In the genomic region with DNA sequence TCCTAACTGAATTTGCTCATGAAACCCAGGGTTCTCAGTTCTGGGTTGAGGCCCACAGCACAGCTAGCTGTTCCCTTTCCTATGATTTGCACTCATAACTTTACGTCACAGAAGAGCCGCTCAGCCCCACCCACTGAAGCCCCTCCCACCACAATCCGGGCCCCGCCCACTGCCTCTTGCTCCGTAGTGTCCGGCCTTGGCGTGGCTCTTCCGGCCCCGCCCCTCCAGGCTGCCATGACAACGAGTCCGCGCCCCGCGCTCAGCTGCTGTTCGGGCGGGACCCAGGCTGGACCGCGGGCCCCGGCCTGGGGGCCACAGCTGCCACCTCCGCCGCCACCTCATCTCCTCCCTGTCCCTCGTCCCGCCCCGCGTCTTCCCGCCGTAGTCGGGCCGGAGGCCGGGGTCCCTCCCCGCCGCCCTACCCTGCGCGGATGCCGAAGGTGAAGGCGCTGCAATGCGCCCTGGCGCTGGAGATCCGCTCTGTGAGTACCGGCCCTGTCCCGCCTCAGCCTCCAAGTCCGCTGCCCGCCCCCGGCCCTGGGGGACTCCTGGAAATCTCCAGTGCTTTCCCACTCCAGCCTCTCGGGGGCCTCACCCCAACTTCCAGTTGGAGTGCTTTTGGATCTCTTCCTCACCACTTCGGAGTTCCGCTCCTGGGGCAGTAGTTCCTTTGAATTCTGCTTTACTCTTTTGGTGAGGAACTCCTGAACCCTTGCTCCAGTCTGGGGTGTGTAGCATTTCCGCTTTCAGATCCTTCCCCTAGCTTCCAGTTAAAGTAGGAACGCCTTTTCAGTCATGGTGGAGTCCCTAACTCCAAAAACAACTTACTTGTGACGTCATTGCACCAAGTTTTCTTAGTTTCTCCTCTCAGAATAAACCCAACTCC, we compare ENCODE assay signal across 7 mouse cellular contexts. TPM values are rescaled to one million over a fixed set of nuclear protein-coding genes. Genes with fewer than 3 reads are reported as not detected.
DNase-seq lines count a peak whose midpoint lies in the region; ATAC-seq and TF ChIP-seq lines count a peak whose summit lies in the region.

A gene (plus strand): TSS at position 209 of the 886 bp plus-strand sequence.

- H3K4me1 ChIP-seq in embryonic facial prominence, embryonic 13.5 days, result peaks cover 11% of the 10 kb centered on the region
- H3K4me1 ChIP-seq in kidney, adult 2 months (ENCODE audit: control insufficient read depth, insufficient read depth, low read length), result peaks cover 7% of the 10 kb centered on the region; the same call in 1 of the 2 replicates
- peaks cover 8% of the 10 kb centered on the region for H3K4me1 ChIP-seq in limb, embryonic 12.5 days (replicated peaks)
- H3K4me1 ChIP-seq in midbrain, embryonic 14.5 days (ENCODE audit: control insufficient read depth, insufficient read depth, low read length), result peaks cover 8% of the 10 kb centered on the region; the same call in 1 of the 2 replicates

- H3K9me3 ChIP-seq in embryonic facial prominence, embryonic 13.5 days, result no peaks in the 10 kb centered on the region
- no peaks in the 10 kb centered on the region for H3K9me3 ChIP-seq in limb, embryonic 12.5 days
- no peaks in the 10 kb centered on the region for H3K9me3 ChIP-seq in midbrain, embryonic 14.5 days (ENCODE audit: control insufficient read depth, low read length)

- H3K4me3 ChIP-seq in embryonic facial prominence, embryonic 13.5 days, result peak within 1 kb of the TSS; percentile 93
- H3K4me3 ChIP-seq in kidney, adult 2 months (ENCODE audit: insufficient read depth, low read depth, low read length), result peak within 1 kb of the TSS; percentile 70
- peak within 1 kb of the TSS; percentile 86 for H3K4me3 ChIP-seq in limb, embryonic 12.5 days (replicated peaks)
- H3K4me3 ChIP-seq in midbrain, embryonic 14.5 days (replicated peaks; ENCODE audit: low read depth, low read length), result peak within 1 kb of the TSS; percentile 72

- no peaks in the 10 kb centered on the region for H3K27me3 ChIP-seq in embryonic facial prominence, embryonic 13.5 days
- H3K27me3 ChIP-seq in kidney, adult 2 months (replicated peaks; ENCODE audit: control insufficient read depth, insufficient read depth, low read length), result no peaks in the 10 kb centered on the region
- no peaks in the 10 kb centered on the region for H3K27me3 ChIP-seq in limb, embryonic 12.5 days
- H3K27me3 ChIP-seq in midbrain, embryonic 14.5 days (ENCODE audit: control insufficient read depth, insufficient read depth, low read length), result no peaks in the 10 kb centered on the region

- H3K9ac ChIP-seq in embryonic facial prominence, embryonic 13.5 days, result peak within 1 kb of the TSS; percentile 84
- H3K9ac ChIP-seq in limb, embryonic 12.5 days (replicated peaks), result peak within 1 kb of the TSS; percentile 81
- H3K9ac ChIP-seq in midbrain, embryonic 14.5 days (replicated peaks; ENCODE audit: low read length), result peak within 1 kb of the TSS; percentile 71

- no peak for TF ChIP-seq POLR2A in kidney, adult 2 months (IDR thresholded peaks at IDR 0.05; ENCODE audit: low read depth, low read length)

- no peak for TF ChIP-seq CTCF in kidney, adult 2 months (conservative IDR thresholded peaks at IDR 0.05; ENCODE audit: insufficient read depth, insufficient read length, low read depth, low read length)

- H3K27ac ChIP-seq in embryonic facial prominence, embryonic 13.5 days, result peak within 1 kb of the TSS; percentile 85
- H3K27ac ChIP-seq in kidney, adult 2 months (ENCODE audit: insufficient read depth, low read depth, low read length), result peak within 1 kb of the TSS; percentile 85
- peak within 1 kb of the TSS; percentile 84 for H3K27ac ChIP-seq in limb, embryonic 12.5 days
- H3K27ac ChIP-seq in midbrain, embryonic 14.5 days (replicated peaks; ENCODE audit: low read depth, low read length), result 0 out of 2 replicates have a peak within 1 kb of the TSS, but pooled peaks have one; percentile 42

- no peaks in the 10 kb centered on the region for H3K36me3 ChIP-seq in embryonic facial prominence, embryonic 13.5 days
- H3K36me3 ChIP-seq in kidney, adult 2 months (ENCODE audit: control insufficient read depth, insufficient read depth, low read length), result no peaks in the 10 kb centered on the region
- peaks cover 4% of the 10 kb centered on the region; the same call in 1 of the 2 replicates for H3K36me3 ChIP-seq in limb, embryonic 12.5 days
- H3K36me3 ChIP-seq in midbrain, embryonic 14.5 days (ENCODE audit: control insufficient read depth, insufficient read depth, low read length), result no peaks in the 10 kb centered on the region

- peak; percentile 93 to 97 for DNase-seq in adrenal gland, postnatal 36 days
- peak; percentile 93 to 96 for DNase-seq in heart, adult 18-20 months
- DNase-seq in kidney, adult 2 months, result peak; percentile 96
- DNase-seq in midbrain, embryonic 14.5 days, result peak; percentile 86
- peak; percentile 78 for DNase-seq in spleen, adult 12 weeks (ENCODE audit: low spot score)

- under 1% methylated on average over 50 of the region's 50 CpGs for WGBS in embryonic facial prominence, embryonic 13.5 days
- under 1% methylated on average over 50 of the region's 50 CpGs for WGBS in kidney, adult 2 months
- under 1% methylated on average over 50 of the region's 50 CpGs for WGBS in limb, embryonic 12.5 days
- WGBS in midbrain, embryonic 14.5 days, result under 1% methylated on average over 49 of the region's 50 CpGs

- H3K4me2 ChIP-seq in embryonic facial prominence, embryonic 13.5 days, result peak within 1 kb of the TSS; percentile 62
- peak within 1 kb of the TSS; percentile 74 for H3K4me2 ChIP-seq in limb, embryonic 12.5 days
- peak within 1 kb of the TSS; percentile 79 for H3K4me2 ChIP-seq in midbrain, embryonic 14.5 days (ENCODE audit: low read length)

- ATAC-seq in embryonic facial prominence, embryonic 13.5 days (ENCODE audit: insufficient number of reproducible peaks, insufficient read depth, low FRiP score, low TSS enrichment, low read depth), result peak; percentile 90
- peak; percentile 94 for ATAC-seq in limb, embryonic 12.5 days (ENCODE audit: insufficient number of reproducible peaks, insufficient read depth, low FRiP score, low TSS enrichment, low read depth)
- ATAC-seq in midbrain, embryonic 14.5 days (ENCODE audit: low FRiP score, low TSS enrichment), result peak; percentile 93

RNA-seq across cellular contexts. Expression of the gene that starts here (rescaled TPM):
- total RNA-seq in adrenal gland, postnatal 36 days (2021), result 10 to 100 TPM; 10.7 to 10.8 TPM
- polyA plus RNA-seq in embryonic facial prominence, embryonic 13.5 days (2015; fragmentation: Nextera tagmentation; extraction: Ambion mirVana), result 26.7 and 29.2 TPM in 2 replicates
- 10 to 100 TPM in 1 of 2 experiments, 1 to 10 TPM in 1; 6.7 to 10.3 TPM for total RNA-seq in heart, adult 18-20 months (2021)
- polyA plus RNA-seq in kidney, adult 2 months (2012; rRNA removed), result 13.7 and 19.4 TPM in 2 replicates
- 27.9 and 32.9 TPM in 2 replicates for polyA plus RNA-seq in limb, embryonic 12.5 days (2016; fragmentation: Nextera tagmentation; extraction: Ambion mirVana)
- polyA plus RNA-seq in midbrain, embryonic 14.5 days (2014; fragmentation: Nextera tagmentation; extraction: Ambion mirVana), result 12.5 and 17.3 TPM in 2 replicates

Comparison
In these comparisons a context has a peak if more than half of its experiments do, and no peak if none do; other contexts are left out.
1. Peak in every context shown above with its lines: DNase-seq, ATAC-seq, H3K4me3 ChIP-seq and H3K27ac ChIP-seq.